Mouse (Mus musculus): ENCODE data around the gene Gm12355.

DNA sequence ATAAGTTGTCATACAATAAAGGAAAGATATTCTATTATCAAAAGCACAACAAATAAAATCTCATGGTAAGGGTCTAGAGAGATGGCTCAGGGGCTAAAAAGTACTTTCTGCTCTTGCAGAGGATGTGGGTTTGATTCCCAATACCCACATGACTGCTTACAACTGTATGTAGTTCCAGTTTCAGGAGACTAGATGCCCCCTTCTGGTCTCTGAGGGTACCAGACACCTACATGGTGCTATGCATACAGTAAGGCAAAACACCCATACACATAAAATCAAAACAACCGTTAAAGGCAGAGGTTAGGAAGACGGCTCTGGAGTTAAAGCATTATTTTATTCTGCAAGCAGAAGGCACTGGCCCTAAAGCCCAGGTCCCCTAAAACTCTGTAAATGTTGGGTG, 21.5 kb downstream of the Gm12355 start:
- TF ChIP-seq POLR2A (IDR thresholded peaks at IDR 0.05; ENCODE audit: low read depth, low read length) (no peak), BHLHE40 (IDR thresholded peaks at IDR 0.05; ENCODE audit: low read depth, low read length) (no peak), ZNF384 (IDR thresholded peaks at IDR 0.05; ENCODE audit: low read depth, low read length) (no peak), CTCF (conservative IDR thresholded peaks at IDR 0.05 in 1 of 2, IDR thresholded peaks at IDR 0.05 in 1 of 2; ENCODE audit: low read depth in 2 of 2, low read length in 2 of 2) (peak in 1 of 2 experiments; percentile 73), EP300 (IDR thresholded peaks at IDR 0.05; ENCODE audit: low read length) (no peak), CHD1 (IDR thresholded peaks at IDR 0.05; ENCODE audit: low read depth, low read length) (no peak), E2F4 (IDR thresholded peaks at IDR 0.05; ENCODE audit: insufficient replicate concordance, low read depth, low read length) (no peak), UBTF (IDR thresholded peaks at IDR 0.05; ENCODE audit: low read depth, low read length) (no peak), ZMIZ1 (IDR thresholded peaks at IDR 0.05; ENCODE audit: low read depth, low read length) (no peak), TBP (conservative IDR thresholded peaks at IDR 0.05; ENCODE audit: low read depth, low read length) (no peak), POLR2AphosphoS2 (IDR thresholded peaks at IDR 0.05; ENCODE audit: low read depth, low read length) (no peak), NRF1 (IDR thresholded peaks at IDR 0.05; ENCODE audit: low read depth, low read length) (no peak), MYC (IDR thresholded peaks at IDR 0.05; ENCODE audit: low read depth, low read length) (no peak)

Data from CH12.LX (cell line).